Mouse (Mus musculus) olfactory bulb, adult 2 months (tissue): ENCODE measurements around the gene Prkar2a. TPM values are rescaled to one million over a fixed set of nuclear protein-coding genes. Genes with fewer than 3 reads are reported as not detected.

ENCODE experiments used
- H3K27ac ChIP-seq: fragments of 200-500 bp; 2 replicates; pipeline ENCODE4 v1.5.1; 2012; ENCODE audit warnings: low read depth, low read length; ENCODE audit not compliant: insufficient read depth
- H3K4me1 ChIP-seq: fragments of 200-500 bp; 2 replicates; pipeline ENCODE4 v1.6.1; 2012; ENCODE audit warnings: low read length; ENCODE audit not compliant: control insufficient read depth, insufficient read depth
- H3K4me3 ChIP-seq: fragments of 200-500 bp; 2 replicates; pipeline ENCODE4 v1.5.1; 2012; ENCODE audit warnings: mild to moderate bottlenecking, low read depth, low read length, moderate library complexity; ENCODE audit not compliant: insufficient read depth
- CTCF ChIP-seq: fragments of 200-500 bp; IDR thresholded peaks from 2 replicates; pipeline ENCODE4 v1.5.1; 2012; ENCODE audit warnings: low read depth, mild to moderate bottlenecking, low read length, moderate library complexity; ENCODE audit not compliant: insufficient read depth
- POLR2A ChIP-seq: fragments of 200-500 bp; IDR thresholded peaks from 2 replicates; pipeline ENCODE4 v1.6.1; 2012; ENCODE audit warnings: mild to moderate bottlenecking, low read depth, low read length, moderate library complexity; ENCODE audit not compliant: insufficient read depth
- WGBS: fragments of 180-500 bp; shearing (Covaris S2); methylation state at CpG from one replicate; pipeline ENCODE4 v1.1.7; 2018; 5-methylcytosine and 5-hydroxymethylcytosine counted together
- polyA plus RNA-seq: library from polyadenylated mRNA; stranded (reverse); fragments of >200 nt; gene quantifications from 2 replicates; pipeline ENCODE4 v1.2.4, GENCODE M21; 2012; ENCODE audit warnings: low replicate concordance; ENCODE audit not compliant: missing spikeins, insufficient read depth, insufficient read length

Gene Prkar2a
- polyA plus RNA-seq, 1 experiment: not detected

- no peak for TF ChIP-seq POLR2A
- TF ChIP-seq CTCF: no peak
- 3% methylated on average over 33 of the region's 37 CpGs for WGBS
- no peak within 1 kb of the TSS for H3K27ac ChIP-seq
These were observed 27.2 kb upstream of the Prkar2a start, which contains the start of gene Slc25a20 for GRCm38 (mm10) chr9:108661677-108662612. Gene Slc25a20 (plus strand): TSS chr9:108662088.

GRCm38 (mm10) chr9:108662660-108663059 lies 26.5 kb upstream of the Prkar2a start:
- Histone ChIP-seq H3K4me1 (peaks cover 6% of the 10 kb centered on the region), H3K4me3 (peak overlapping the region; percentile 89), H3K27ac (no peak overlapping the region)
- WGBS: 37% methylated on average over 6 of the region's 6 CpGs
- no peak for TF ChIP-seq CTCF
- no peak for TF ChIP-seq POLR2A

More at GRCm38 (mm10) chr9:108661677-108662612, 27.2 kb upstream of the Prkar2a start, which contains the start of gene Slc25a20:
- Histone ChIP-seq H3K4me1 (peaks cover 6% of the 10 kb centered on the region), H3K4me3 (peak within 1 kb of the TSS; percentile 89)

DNA sequence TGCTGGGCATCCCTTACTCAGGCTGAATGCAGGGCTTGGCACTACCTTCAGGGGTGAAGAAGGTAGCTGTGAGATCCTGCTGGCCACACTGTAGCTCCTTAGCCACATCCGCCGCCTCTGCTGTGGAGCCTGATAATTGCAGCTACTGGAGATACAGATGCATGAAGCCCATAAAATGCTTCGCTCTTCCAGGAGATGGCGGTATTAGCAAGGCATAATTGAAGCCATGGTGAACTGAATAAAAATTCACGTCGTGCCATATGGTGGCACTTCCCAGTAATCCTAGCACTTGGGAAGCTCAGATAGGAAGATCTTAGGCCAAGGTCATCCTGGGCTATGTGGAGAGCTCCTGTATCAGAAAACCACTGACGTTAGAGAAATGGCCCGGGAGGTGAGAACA lies 19.2 kb upstream of the Prkar2a start:
- 55% methylated on average over 8 of the region's 8 CpGs for WGBS
- Histone ChIP-seq H3K27ac (no peak overlapping the region), H3K4me1 (no peaks in the 10 kb centered on the region), H3K4me3 (no peak overlapping the region)
- TF ChIP-seq CTCF (no peak), POLR2A (no peak)

- Histone ChIP-seq H3K4me3 (no peak overlapping the region), H3K4me1 (no peaks in the 10 kb centered on the region), H3K27ac (no peak overlapping the region)
- WGBS: 55% methylated on average over 2 of the region's 2 CpGs
- TF ChIP-seq POLR2A (no peak), CTCF (no peak)
These were observed 16.0 kb upstream of the Prkar2a start for GRCm38 (mm10) chr9:108673151-108673550.

DNA sequence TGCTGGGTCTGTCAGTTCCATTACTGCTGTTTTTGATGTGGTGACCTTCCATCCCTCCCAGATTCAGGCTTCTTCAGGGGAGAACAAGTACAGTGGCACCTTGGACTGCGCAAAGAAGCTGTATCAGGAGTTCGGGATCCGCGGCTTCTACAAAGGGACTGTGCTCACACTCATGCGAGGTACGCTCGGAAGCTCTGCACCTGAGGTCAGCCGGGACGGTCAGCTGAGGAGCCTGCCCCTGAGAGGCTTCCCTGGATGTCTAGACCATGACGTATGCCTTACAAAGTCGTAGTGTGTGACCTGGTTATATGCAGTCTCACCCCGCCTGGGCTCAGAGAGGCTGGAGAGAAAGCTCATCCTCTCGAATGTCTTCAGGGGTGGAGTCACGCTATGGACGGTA lies 9.1 kb upstream of the Prkar2a start:
- WGBS: 93% methylated on average over 15 of the region's 15 CpGs
- TF ChIP-seq CTCF: no peak
- H3K4me1 ChIP-seq: no peaks in the 10 kb centered on the region
- no peak overlapping the region for H3K27ac ChIP-seq
- no peak overlapping the region for H3K4me3 ChIP-seq

DNA sequence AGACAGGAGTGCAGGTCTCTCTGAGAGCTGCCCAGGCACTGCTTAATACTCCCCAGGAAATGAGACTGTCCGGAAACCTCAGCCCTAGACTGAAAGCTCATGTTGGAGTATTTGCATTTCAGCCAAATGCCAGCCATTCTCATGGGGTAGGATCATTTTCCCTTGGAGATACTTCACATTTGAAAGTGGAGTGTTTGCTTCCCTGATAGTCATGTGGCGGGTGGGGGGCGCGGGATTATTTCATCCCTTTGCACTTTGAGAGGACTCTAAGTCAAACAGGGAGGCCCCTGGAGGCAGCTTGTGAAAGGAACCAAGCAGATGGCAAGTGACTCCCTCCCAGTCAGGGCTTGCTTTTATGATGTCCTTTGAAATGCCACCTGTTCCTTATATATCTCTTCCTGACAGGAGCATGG lies 2.6 kb upstream of the Prkar2a start:
- WGBS: 82% methylated on average over 4 of the region's 4 CpGs
- 0 out of 2 replicates have a peak, but pooled peaks cover 2% of the 10 kb centered on the region for H3K4me1 ChIP-seq
- no peak overlapping the region for H3K4me3 ChIP-seq
- H3K27ac ChIP-seq: no peak overlapping the region
- TF ChIP-seq POLR2A (no peak), CTCF (no peak)

- 88% methylated on average over 6 of the region's 6 CpGs for WGBS
- TF ChIP-seq CTCF (no peak), POLR2A (no peak)
- Histone ChIP-seq H3K27ac (no peak overlapping the region), H3K4me1 (0 out of 2 replicates have a peak, but pooled peaks cover 2% of the 10 kb centered on the region), H3K4me3 (no peak overlapping the region)
These were observed 1.9 kb upstream of the Prkar2a start for GRCm38 (mm10) chr9:108687181-108687580.

GRCm38 (mm10) chr9:108687686-108688085 lies 1.4 kb upstream of the Prkar2a start:
- Histone ChIP-seq H3K4me3 (no peak overlapping the region), H3K4me1 (0 out of 2 replicates have a peak, but pooled peaks cover 2% of the 10 kb centered on the region), H3K27ac (no peak overlapping the region)
- WGBS: 84% methylated on average over 2 of the region's 2 CpGs
- no peak for TF ChIP-seq POLR2A
- TF ChIP-seq CTCF: no peak

DNA sequence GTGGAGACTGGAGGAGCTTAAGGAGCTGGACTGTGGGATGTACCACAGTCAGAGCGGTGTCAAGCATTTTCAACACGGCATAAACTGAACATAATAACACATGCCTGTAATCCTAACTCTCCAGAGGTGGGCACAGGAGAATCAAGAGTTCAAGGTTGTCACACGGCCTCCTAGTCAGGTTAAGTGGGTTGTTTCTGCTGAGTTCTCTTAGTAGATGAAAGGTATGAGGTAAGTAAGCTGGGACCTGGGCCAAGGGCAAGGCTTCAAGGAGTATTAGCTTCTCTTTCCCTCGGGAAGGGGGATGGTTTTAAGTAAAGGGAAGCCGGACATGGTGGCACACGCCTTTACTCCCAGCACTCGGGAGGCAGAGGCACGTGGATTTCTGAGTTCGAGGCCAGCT lies 663 bp upstream of the Prkar2a start:
- Histone ChIP-seq H3K4me1 (0 out of 2 replicates have a peak, but pooled peaks cover 2% of the 10 kb centered on the region), H3K4me3 (no peak overlapping the region), H3K27ac (no peak overlapping the region)
- TF ChIP-seq POLR2A: no peak
- no peak for TF ChIP-seq CTCF
- 76% methylated on average over 9 of the region's 9 CpGs for WGBS

DNA sequence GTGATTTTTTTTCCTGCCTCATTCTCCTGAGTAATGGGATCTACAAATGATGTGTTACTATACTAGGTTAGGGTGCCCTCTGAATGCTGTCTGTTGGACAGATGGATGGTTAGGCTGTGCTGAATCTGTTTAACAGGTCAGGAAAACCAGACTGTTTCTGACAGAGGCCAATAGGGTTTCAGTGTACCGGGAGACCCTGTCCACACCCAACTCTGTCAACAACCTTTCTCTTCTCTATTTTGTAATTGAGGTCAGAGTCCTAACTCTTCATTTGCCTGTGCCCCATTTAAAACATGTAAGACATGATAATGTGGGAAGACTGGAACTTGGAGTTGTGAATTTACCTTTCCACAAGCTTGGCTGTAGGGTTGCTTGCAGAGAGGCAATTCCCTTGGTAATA lies 879 bp downstream of the Prkar2a start:
- TF ChIP-seq CTCF (no peak), POLR2A (no peak)
- 0 out of 2 replicates have a peak, but pooled peaks cover 2% of the 10 kb centered on the region for H3K4me1 ChIP-seq
- 82% methylated on average over 1 of the region's 1 CpGs for WGBS
- H3K4me3 ChIP-seq: no peak overlapping the region
- H3K27ac ChIP-seq: no peak overlapping the region
